Mouse (Mus musculus) left cerebral cortex, postnatal 25 days (tissue): ENCODE results near the gene Slc7a6os. TPM values are rescaled to one million over a fixed set of nuclear protein-coding genes. Genes with fewer than 3 reads are reported as not detected.
A peak's percentile ranks its signal among the peaks of the same experiment; 100 is the strongest.

Experiments
- DNase-seq, 2 experiments: peaks; one replicate each; pipeline ENCODE4 v3.0.0; 2022; ENCODE audit warnings: low spot score in 2 of 2, mixed read lengths in 1 of 2
- intact Hi-C: fragments of 180-260 bp; cut with DNase I; formaldehyde crosslinking; loops from one replicate; pipeline ENCODE4 v1.15.1; 2025
- total RNA-seq, 2 experiments: library from RNA; stranded (reverse); gene quantifications; 2 replicates each; pipeline ENCODE4 v1.2.3; 2021

Slc7a6os gene
- 10 to 100 TPM; 24.2 to 29.5 TPM for total RNA-seq

GRCm38 (mm10) chr8:106210821-106211345, at the start of gene Slc7a6os, which contains the start of gene Prmt7:
Slc7a6os (minus strand) TSS chr8:106210935.
Prmt7 (plus strand) TSS chr8:106210936.
- intact Hi-C loops: loop anchor here (5.0 kb wide), 2 partner anchors 44 to 191 kb away; partner anchors contain the start of gene Slc7a6
- DNase-seq: peak; percentile 97 to 98

- DNase-seq: no peak
- intact Hi-C loops: no loop called here
These were observed 49.0 kb upstream of the Slc7a6os start for GRCm38 (mm10) chr8:106259579-106260255.

GRCm38 (mm10) chr8:106258169-106258568, 47.4 kb upstream of the Slc7a6os start:
- DNase-seq: no peak
- intact Hi-C loops: no loop called here

- intact Hi-C loops: no loop called here
- no peak for DNase-seq
These were observed 39.5 kb upstream of the Slc7a6os start for GRCm38 (mm10) chr8:106250186-106250585.

GRCm38 (mm10) chr8:106237106-106237505, 26.4 kb upstream of the Slc7a6os start:
- intact Hi-C loops: no loop called here
- no peak for DNase-seq

- intact Hi-C loops: no loop called here
- DNase-seq: peak in 1 of 2 experiments; percentile 47
These were observed 24.0 kb upstream of the Slc7a6os start for GRCm38 (mm10) chr8:106234567-106235261.

GRCm38 (mm10) chr8:106232751-106233150, 22.0 kb upstream of the Slc7a6os start:
- intact Hi-C loops: no loop called here
- DNase-seq: no peak

- no peak for DNase-seq
- intact Hi-C loops: no loop called here
These were observed 20.8 kb upstream of the Slc7a6os start for GRCm38 (mm10) chr8:106231536-106231935.

- intact Hi-C loops: loop anchor here (2.0 kb wide), 1 partner anchor 86 kb away; no protein-coding TSS in a partner anchor
- DNase-seq: peak; percentile 46 to 49
These were observed 15.9 kb upstream of the Slc7a6os start for GRCm38 (mm10) chr8:106226589-106226988.

- DNase-seq: no peak
- intact Hi-C loops: no loop called here
These were observed 8.9 kb upstream of the Slc7a6os start for GRCm38 (mm10) chr8:106219620-106220019.

GRCm38 (mm10) chr8:106213959-106214358, 3.2 kb upstream of the Slc7a6os start:
- DNase-seq: no peak
- intact Hi-C loops: loop anchor here (5.0 kb wide), 2 partner anchors 47 to 188 kb away; partner anchors contain the start of gene Slc7a6

GRCm38 (mm10) chr8:106211421-106211820, 686 bp upstream of the Slc7a6os start:
- no peak for DNase-seq
- intact Hi-C loops: loop anchor here (5.0 kb wide), 2 partner anchors 44 to 191 kb away; partner anchors contain the start of gene Slc7a6

- peak in 1 of 2 experiments; percentile 57 for DNase-seq
- intact Hi-C loops: loop anchor here (5.0 kb wide), 2 partner anchors 43 to 192 kb away; partner anchors contain the start of gene Slc7a6
These were observed 552 bp downstream of the Slc7a6os start for GRCm38 (mm10) chr8:106210035-106210731.

GRCm38 (mm10) chr8:106199596-106199995, 11.1 kb downstream of the Slc7a6os start:
- peak in 1 of 2 experiments; percentile 64 for DNase-seq
- intact Hi-C loops: loop anchor here (2.0 kb wide), 2 partner anchors 31 to 59 kb away; partner anchors contain the start of gene Slc7a6

- DNase-seq: peak in 1 of 2 experiments; percentile 38
- intact Hi-C loops: loop anchor here (2.0 kb wide), 2 partner anchors 30 to 58 kb away; partner anchors contain the start of gene Slc7a6
These were observed 12.0 kb downstream of the Slc7a6os start for GRCm38 (mm10) chr8:106198741-106199140.

- intact Hi-C loops: no loop called here
- DNase-seq: no peak
These were observed 16.7 kb downstream of the Slc7a6os start for GRCm38 (mm10) chr8:106194062-106194461.

- DNase-seq: no peak
- intact Hi-C loops: no loop called here
These were observed 17.6 kb downstream of the Slc7a6os start for GRCm38 (mm10) chr8:106193162-106193561.

GRCm38 (mm10) chr8:106191639-106192038, 19.1 kb downstream of the Slc7a6os start:
- intact Hi-C loops: no loop called here
- DNase-seq: no peak

- DNase-seq: no peak
- intact Hi-C loops: no loop called here
These were observed 21.6 kb downstream of the Slc7a6os start for GRCm38 (mm10) chr8:106189162-106189561.

GRCm38 (mm10) chr8:106186394-106186793, 24.3 kb downstream of the Slc7a6os start:
- no peak for DNase-seq
- intact Hi-C loops: no loop called here
